Mouse (Mus musculus): ENCODE data around the gene Grk2. TPM values are rescaled to one million over a fixed set of nuclear protein-coding genes. Genes with fewer than 3 reads are reported as not detected.
A peak's percentile ranks its signal among the peaks of the same experiment; 100 is the strongest.

Gene Grk2
- total and polyA plus RNA-seq, 3 experiments, result 118 to 203 (median 193) TPM

DNA sequence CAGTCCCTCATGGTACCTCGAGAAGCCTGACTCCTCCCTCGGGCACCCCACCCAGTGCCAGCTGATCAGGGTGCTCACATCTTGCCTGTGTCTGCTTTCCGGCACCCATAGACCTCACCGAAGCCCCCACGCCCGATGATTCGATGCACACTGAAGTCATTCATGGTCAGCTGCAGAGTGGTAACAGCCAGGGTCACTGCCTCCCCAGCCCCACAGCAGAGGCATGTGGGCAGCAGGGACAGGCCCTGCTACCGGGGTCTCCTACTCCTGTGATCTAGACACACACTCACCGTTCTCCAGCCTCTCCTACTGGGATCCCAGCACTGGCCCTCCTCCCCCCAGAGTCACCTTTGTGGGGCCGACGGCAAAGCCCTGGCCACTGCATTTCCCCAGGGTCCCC is 14.9 kb downstream of the Grk2 start:
- no peak overlapping the region for H3K9ac ChIP-seq (ENCODE audit: insufficient read depth, low read depth)
- no peak overlapping the region for H3K4me3 ChIP-seq (replicated peaks in 1 of 3; ENCODE audit: low read depth in 2 of 3, low read length in 2 of 3, poor library complexity in 1 of 3)
- H3K79me2 ChIP-seq (replicated peaks; ENCODE audit: control insufficient read depth, extremely low read depth, insufficient read depth, poor library complexity, severe bottlenecking), result peaks cover 43% of the 10 kb centered on the region
- peaks cover 82 to 94% of the 10 kb centered on the region in 2 experiments for H3K36me3 ChIP-seq (replicated peaks in 1 of 2; ENCODE audit: control insufficient read depth in 1 of 2, insufficient read depth in 1 of 2, low read length in 1 of 2)
- H3K4me1 ChIP-seq (ENCODE audit: control insufficient read depth in 1 of 2, insufficient read depth in 2 of 2), result peaks cover 51 to 95% of the 10 kb centered on the region in 2 experiments
- no peak for DNase-seq (ENCODE audit: extremely low read depth)
- H3K27ac ChIP-seq (ENCODE audit: insufficient read depth, low read depth), result no peak overlapping the region
- in situ Hi-C loops (cut with MboI; ENCODE audit: low pct_ligation_motif_present, low pct_unique_long_range_greater_than_20kb, low sequenced_read_pairs) (no loop called here), dilution Hi-C loops (cut with MboI; ENCODE audit: extremely low pct_ligation_motif_present, extremely low pct_unique_long_range_greater_than_20kb, low sequenced_read_pairs) (no loop called here)
- H3K27me3 ChIP-seq (replicated peaks), result no peaks in the 10 kb centered on the region
- no peak for TF ChIP-seq NELFE (IDR thresholded peaks at IDR 0.05; ENCODE audit: low read depth, low read length)
- TF ChIP-seq ELF1 (IDR thresholded peaks at IDR 0.05; ENCODE audit: low read depth, low read length), result no peak
- no peak for TF ChIP-seq SIN3A (IDR thresholded peaks at IDR 0.05; ENCODE audit: low read length)
- no peak for TF ChIP-seq IRF4 (IDR thresholded peaks at IDR 0.05; ENCODE audit: low read depth, low read length)
- no peak for TF ChIP-seq TCF12 (IDR thresholded peaks at IDR 0.05; ENCODE audit: low read depth, low read length)
- TF ChIP-seq CHD2 (IDR thresholded peaks at IDR 0.05; ENCODE audit: low read length), result no peak
- TF ChIP-seq ZNF384 (IDR thresholded peaks at IDR 0.05; ENCODE audit: low read depth, low read length), result no peak
- TF ChIP-seq ZMIZ1 (IDR thresholded peaks at IDR 0.05; ENCODE audit: low read depth, low read length), result no peak
- TF ChIP-seq MAFK (IDR thresholded peaks at IDR 0.05; ENCODE audit: insufficient replicate concordance, low read length), result no peak
- TF ChIP-seq JUND (conservative IDR thresholded peaks at IDR 0.05; ENCODE audit: low read depth, low read length), result no peak
- no peak overlapping the region for H3K4me2 ChIP-seq (ENCODE audit: insufficient read depth, low read depth, poor library complexity, severe bottlenecking)
- H3K9me3 ChIP-seq (replicated peaks; ENCODE audit: low read length), result peaks cover 18% of the 10 kb centered on the region

DNA sequence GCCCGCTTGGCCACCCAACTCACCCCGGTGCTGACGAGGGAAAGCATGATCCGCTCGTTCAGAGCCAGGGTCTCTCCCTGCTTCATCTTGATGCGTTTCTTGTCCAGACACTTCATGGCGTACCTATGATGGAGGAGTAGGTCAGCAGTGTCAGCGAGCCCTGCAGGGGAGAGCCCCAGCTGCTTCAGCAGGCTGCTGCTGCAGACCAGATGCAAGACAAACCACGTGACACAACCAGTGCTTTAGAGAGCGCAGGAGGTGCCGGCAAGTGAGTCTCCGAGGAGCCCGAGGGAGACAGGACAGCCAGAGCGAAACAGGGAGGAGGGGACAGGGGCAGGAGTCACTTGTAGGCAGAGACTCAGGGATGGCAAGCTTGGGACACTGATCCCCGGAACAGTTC is 15.3 kb downstream of the Grk2 start:
- Histone ChIP-seq H3K4me3 (replicated peaks in 1 of 3; ENCODE audit: low read depth in 2 of 3, low read length in 2 of 3, poor library complexity in 1 of 3) (no peak overlapping the region), H3K9ac (ENCODE audit: insufficient read depth, low read depth) (no peak overlapping the region), H3K36me3 (replicated peaks in 1 of 2; ENCODE audit: control insufficient read depth in 1 of 2, insufficient read depth in 1 of 2, low read length in 1 of 2) (peaks cover 83 to 94% of the 10 kb centered on the region in 2 experiments), H3K4me1 (ENCODE audit: control insufficient read depth in 1 of 2, insufficient read depth in 2 of 2) (peaks cover 51 to 95% of the 10 kb centered on the region in 2 experiments), H3K27ac (ENCODE audit: insufficient read depth, low read depth) (peak overlapping the region; percentile 22; the same call in 1 of the 2 replicates), H3K9me3 (replicated peaks; ENCODE audit: low read length) (peaks cover 18% of the 10 kb centered on the region), H3K27me3 (replicated peaks) (no peaks in the 10 kb centered on the region), H3K4me2 (ENCODE audit: insufficient read depth, low read depth, poor library complexity, severe bottlenecking) (no peak overlapping the region), H3K79me2 (replicated peaks; ENCODE audit: control insufficient read depth, extremely low read depth, insufficient read depth, poor library complexity, severe bottlenecking) (peaks cover 39% of the 10 kb centered on the region)
- dilution Hi-C loops (cut with MboI; ENCODE audit: extremely low pct_ligation_motif_present, extremely low pct_unique_long_range_greater_than_20kb, low sequenced_read_pairs), result no loop called here
- in situ Hi-C loops (cut with MboI; ENCODE audit: low pct_ligation_motif_present, low pct_unique_long_range_greater_than_20kb, low sequenced_read_pairs), result no loop called here
- peak; percentile 58 for TF ChIP-seq ETS1 (conservative IDR thresholded peaks at IDR 0.05; ENCODE audit: low read depth, low read length)
- peak; percentile 48; the same call in 1 of the 2 replicates for TF ChIP-seq TCF12 (IDR thresholded peaks at IDR 0.05; ENCODE audit: low read depth, low read length)
- no peak for TF ChIP-seq ZMIZ1 (IDR thresholded peaks at IDR 0.05; ENCODE audit: low read depth, low read length)
- peak; percentile 15; the same call in 1 of the 2 replicates for TF ChIP-seq MEF2A (IDR thresholded peaks at IDR 0.05; ENCODE audit: borderline replicate concordance, low read depth, low read length)
- peak; percentile 71 for TF ChIP-seq MAX (IDR thresholded peaks at IDR 0.05; ENCODE audit: low read length)
- no peak for TF ChIP-seq ZC3H11A (IDR thresholded peaks at IDR 0.05; ENCODE audit: low read depth, low read length)
- TF ChIP-seq BHLHE40 (IDR thresholded peaks at IDR 0.05; ENCODE audit: low read depth, low read length), result peak; percentile 57; the same call in 1 of the 2 replicates
- TF ChIP-seq USF2 (conservative IDR thresholded peaks at IDR 0.05; ENCODE audit: low read depth, low read length), result peak; percentile 53
- TF ChIP-seq USF1 (IDR thresholded peaks at IDR 0.05; ENCODE audit: low read depth, low read length), result peak; percentile 73
- TF ChIP-seq MYC (IDR thresholded peaks at IDR 0.05; ENCODE audit: low read depth, low read length), result no peak
- DNase-seq (ENCODE audit: extremely low read depth), result peak; percentile 68

Data from CH12.LX (cell line).